Mouse (Mus musculus) bone marrow, adult 2 months (tissue): ENCODE measurements around the gene Cars2.

Experiments used
- CTCF ChIP-seq: fragments of 200-500 bp; IDR thresholded peaks from 2 replicates; pipeline ENCODE4 v1.5.1; 2011; ENCODE audit warnings: low read length, control low read depth; ENCODE audit not compliant: control insufficient read depth, insufficient read depth
- POLR2A ChIP-seq: fragments of 200-500 bp; IDR thresholded peaks from 2 replicates; pipeline ENCODE4 v1.6.1; 2011; ENCODE audit warnings: low read depth, mild to moderate bottlenecking, control low read depth, low read length, borderline replicate concordance; ENCODE audit not compliant: control insufficient read depth

GRCm38 (mm10) chr8:11475876-11476275 lies 74.7 kb downstream of the Cars2 start:
- no peak for TF ChIP-seq POLR2A
- no peak for TF ChIP-seq CTCF
